Mouse (Mus musculus) neural tube, postnatal 0 days (tissue): ENCODE data around the gene Sdk2. TPM values are rescaled to one million over a fixed set of nuclear protein-coding genes. Genes with fewer than 3 reads are reported as not detected.

ENCODE experiments used
- polyA plus RNA-seq: library from polyadenylated mRNA; unstranded; fragments of >200 nt; fragmentation: Nextera tagmentation; extraction: Ambion mirVana; gene quantifications from 2 replicates; pipeline ENCODE4 v1.2.1, GENCODE M21; 2015

Sdk2 gene
- 3.5 and 4.3 TPM in 2 replicates for polyA plus RNA-seq

DNA sequence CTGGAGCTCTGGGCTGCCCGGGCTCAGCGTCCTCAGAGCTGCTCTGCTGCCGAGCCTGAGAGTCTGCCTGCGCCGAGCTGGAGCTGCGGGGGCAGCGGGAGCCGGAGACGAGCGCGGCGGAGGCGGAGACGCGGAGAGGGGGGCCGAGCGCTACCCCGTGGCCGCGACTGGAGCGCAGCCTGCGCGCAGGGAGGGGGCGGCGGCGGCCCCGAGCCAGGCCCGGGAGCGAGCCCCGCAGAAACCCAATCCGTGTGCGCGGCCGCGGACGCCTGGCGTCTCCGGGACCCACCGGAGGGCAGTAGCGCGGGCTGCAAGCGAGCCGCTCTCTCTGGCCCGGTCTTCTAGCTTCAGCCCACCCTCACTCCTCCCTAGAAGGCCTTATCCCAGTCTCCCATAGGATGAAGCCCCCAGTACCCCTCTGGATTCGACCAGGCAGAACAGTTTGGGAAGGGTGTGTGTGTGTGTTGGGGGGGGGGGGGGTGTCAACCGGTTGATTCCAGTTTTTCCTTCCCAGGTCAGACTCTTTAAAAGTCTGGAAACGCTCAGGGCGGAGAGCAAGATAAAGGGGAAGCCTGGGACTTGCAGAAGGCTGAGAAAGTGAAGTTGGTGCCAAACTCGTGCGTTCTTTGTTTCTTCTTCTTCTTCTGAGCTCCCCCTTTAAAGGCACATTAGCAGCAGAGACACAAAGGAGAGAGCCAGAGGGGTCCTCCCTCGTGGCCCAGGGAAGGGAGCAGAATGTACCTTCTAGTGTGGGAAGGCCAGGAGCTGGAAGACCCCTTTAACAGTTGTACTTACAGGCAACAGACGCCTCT, at the start of gene Sdk2:
TSS of gene Sdk2 (minus strand) at position 96 of the 812 bp plus-strand sequence.

DNA sequence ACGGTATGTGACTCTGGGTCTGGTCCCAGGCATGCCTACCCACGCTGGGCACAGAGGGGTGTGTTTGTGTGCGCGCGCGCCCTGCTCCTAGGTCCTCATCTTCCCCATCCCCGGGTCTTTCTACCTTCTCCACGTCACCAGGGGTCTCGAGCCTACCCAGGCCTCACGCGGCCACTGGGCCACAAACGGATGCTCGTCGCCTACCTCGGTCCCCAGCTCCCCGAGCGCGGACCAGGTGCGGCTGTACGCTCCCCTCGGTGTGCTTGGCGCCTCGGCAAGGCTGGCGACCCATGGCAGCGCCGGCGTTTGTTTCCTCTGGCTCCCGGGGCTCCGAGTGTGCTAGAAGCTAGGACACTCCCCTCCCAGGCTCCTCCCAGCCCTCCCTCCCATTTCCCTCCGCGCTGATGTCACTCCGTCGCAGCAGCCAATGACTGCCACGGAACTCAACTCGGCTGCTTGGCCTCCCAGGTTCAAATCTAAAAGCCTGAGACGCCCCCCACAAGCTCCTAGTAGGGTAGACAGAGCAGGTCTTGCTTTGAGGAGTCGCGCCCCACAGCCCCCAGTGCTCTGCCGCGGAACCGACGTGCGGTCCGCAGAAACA, 315.3 kb downstream of the Sdk2 start, which contains the start of gene Cdc42ep4:
TSS of gene Cdc42ep4 (minus strand) at position 398 of the 601 bp plus-strand sequence.

